Mouse (Mus musculus): ENCODE measurements around the gene Psmb3. TPM values are rescaled to one million over a fixed set of nuclear protein-coding genes. Genes with fewer than 3 reads are reported as not detected.
"Not testable (repeated sequence)": the region's sequence is repeated elsewhere in the genome, so short reads cannot be mapped to it uniquely, and the experiment has no call there.

Gene Psmb3
- total RNA-seq, 1 experiment from 2014 or later, result 109 TPM

DNA sequence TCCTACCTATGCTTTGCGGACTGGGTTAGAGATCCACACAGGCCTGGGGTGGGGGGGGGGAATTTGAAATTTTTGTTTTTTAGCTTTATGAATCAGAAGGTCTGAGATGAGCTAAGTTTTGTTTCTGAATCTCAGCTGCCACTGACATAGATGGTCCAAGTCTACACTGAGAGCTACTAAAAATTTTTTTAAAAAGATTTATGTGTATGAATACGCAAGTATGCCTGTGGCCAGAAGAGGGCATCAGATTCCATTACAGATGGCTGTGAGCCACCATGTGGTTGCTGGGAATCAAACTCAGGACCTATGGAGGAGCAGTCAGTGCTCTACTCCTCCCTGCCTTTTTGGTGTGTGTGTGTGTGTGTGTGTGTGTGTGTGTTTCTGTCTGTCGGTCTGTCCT, 11.2 kb downstream of the Psmb3 start:
- no peak for ATAC-seq (replicated peaks; ENCODE audit: low read depth, poor library complexity, severe bottlenecking)

DNA sequence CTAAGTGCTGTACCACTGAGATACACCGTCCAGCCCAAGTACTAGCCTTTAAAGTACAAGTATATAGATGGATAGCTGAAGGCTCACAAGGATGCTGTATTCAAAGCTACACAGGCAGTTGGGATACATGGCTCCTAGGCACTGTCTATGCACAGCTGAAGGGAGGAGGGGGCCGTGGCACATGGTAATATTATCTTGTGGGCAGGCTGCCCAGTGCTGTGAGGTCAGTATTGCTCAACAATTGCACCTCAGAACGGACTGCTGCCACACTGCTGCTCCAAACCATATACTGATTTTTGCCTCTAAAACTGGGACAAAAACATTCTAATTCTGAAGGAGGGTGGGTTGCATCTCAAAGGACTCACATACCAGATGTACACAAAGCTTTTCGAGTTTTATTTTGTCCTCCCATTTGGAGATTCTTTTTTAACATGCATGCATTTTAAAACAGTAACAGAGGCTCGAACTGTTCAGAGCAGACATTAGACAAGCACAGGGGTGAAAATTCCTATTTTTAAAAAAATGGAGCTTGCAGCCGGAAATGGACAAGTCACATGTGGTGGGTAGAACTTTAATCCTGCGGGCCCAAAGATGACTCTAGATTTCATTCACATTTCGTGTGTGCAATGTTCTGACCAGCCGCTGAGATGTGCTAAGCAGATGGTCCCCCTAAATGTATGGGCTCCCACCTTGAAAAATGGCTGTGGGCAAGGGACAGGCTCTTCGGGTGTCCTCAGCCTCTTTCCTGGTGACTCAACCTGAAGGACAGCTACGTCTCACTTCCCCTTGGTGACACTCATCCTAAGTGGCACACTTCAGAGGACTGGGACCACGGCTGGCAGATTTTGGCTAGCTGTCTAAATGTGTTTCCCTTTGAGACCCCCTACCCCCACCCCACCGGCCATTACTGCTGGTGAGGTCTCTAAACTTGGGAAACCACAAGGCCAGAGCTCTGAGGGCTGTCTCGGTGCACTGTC, 11.9 kb downstream of the Psmb3 start:
- ATAC-seq (replicated peaks; ENCODE audit: low read depth, poor library complexity, severe bottlenecking), result no peak

DNA sequence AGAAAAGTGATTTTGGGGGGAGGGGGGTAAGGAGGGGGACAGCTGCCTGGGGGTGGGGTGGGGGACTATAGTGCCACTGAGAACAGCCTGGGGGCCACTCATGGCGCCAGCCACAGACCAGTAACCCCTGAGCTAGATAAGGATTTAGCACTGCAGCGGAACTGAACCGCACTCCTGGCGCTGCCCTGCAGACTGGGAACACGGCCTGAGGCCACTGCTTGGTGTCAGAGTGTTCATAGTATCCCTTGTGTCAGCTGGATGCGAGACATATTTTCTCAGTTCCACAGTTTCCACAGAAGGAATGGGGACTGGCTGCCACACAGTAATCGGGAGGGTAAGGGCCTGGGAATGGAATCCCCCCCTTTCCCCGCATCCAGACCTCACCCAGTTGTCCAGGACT, 12.8 kb downstream of the Psmb3 start:
- no peak for ATAC-seq (replicated peaks; ENCODE audit: low read depth, poor library complexity, severe bottlenecking)

DNA sequence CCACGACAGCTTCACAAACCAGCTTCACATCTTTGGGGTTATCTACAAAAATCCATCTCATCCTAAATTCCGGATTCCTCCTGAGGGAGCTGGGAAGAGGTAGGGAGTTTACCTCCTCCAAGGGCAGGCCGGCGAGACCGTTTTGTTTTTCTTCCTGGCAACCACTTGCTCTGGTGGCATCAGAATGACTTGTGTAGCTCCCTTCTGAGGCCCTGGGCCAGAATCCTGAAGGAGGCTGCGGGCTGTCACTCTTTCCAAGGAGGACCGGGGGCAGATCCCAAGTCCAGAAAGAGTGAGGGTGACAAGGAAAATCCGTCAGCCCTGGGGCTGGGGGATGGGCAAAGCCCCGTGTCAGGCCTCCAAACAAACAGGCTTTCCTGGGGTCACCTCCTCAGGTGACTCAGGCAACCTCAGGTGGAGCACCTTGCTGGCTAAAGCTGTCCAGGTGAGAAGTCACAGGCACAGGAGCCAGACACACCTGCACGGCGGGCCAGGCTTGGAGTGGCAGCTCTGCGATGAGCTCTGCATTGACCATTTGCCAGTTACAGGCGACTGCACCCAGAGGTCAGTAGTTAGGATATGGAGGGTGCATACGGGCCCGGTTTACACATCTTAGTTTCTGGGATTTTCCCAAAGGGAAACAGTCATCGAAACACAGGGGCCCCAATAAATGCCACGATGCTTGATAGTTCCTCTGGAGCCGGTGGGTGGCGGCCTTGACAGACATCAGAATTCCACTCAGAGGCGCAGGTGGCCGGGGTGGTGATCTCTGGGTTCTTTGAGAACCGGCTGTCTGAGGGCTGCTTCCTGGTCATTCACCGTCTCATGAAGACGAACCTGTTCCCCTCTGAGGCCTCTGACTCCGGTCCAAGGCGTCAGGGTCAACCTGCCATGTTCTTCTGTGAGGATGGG, 14.4 kb downstream of the Psmb3 start:
- ATAC-seq (replicated peaks; ENCODE audit: low read depth, poor library complexity, severe bottlenecking), result no peak

DNA sequence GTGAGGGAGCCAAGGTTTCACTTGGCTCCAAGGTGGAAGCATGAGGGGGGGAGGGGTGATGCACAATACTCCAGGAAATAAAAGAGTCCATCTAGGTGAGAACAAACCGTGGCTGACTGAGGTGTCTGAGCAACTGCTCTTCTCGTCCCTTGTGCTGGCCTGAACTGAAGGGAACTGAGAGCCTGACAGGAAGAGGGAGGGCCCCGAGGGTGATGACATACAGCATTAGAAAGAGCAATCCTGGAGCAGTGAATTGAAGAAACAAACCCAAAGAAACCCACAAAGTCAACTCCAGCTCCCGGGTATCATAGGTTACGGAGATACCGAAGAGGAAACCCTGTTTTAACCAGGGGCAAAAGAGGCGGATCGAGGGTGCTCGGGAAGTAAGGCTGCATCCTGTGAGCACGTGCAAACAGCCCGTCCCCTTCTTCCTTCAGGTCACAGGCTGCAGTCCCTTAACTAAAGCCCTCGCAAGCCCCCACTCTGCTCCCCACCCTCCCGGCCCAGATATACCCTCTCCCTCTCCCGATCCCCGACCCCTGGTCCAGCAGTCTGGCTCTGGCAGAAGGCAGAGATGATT, 15.2 kb downstream of the Psmb3 start:
- peak; percentile 65 for ATAC-seq (replicated peaks; ENCODE audit: low read depth, poor library complexity, severe bottlenecking)

DNA sequence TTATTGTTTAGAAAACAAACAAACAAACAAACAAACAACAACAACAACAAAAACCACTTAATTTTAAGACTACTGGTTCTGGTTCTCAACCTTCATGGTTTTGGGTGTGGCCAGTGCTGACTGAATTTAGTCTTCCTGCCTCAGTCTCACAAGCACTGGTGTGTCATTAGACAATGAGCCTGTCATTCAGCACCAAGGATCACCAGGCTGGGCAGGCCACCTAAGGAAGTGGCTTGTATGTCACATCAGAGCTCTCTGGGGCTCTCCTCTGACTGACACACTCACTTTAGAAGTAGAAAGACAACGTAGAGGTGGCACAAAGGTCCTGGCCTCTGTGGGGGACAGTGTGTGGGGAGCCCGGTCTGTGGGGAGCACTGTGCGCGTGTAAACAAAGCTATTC, 15.8 kb downstream of the Psmb3 start:
- ATAC-seq (replicated peaks; ENCODE audit: low read depth, poor library complexity, severe bottlenecking), result no peak

DNA sequence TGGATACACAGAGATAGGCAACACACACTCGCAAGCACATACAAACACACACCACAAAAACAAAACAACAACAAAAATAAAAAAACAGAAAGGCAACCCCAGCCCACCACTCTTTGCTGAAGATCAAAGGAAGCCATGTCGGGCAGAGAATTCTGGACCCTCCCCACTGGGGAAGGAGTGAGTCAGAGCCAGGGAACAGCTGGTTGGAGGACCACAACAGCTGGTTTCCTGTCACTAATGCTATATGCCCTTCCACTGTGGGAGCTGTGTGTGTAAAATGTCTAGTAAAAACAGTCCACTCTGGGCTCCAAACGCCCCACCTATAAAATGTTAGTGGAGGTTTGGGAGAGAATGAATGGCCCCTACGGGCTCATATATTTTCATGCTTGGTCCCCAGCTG, 18.1 kb downstream of the Psmb3 start:
- no peak for ATAC-seq (replicated peaks; ENCODE audit: low read depth, poor library complexity, severe bottlenecking)

DNA sequence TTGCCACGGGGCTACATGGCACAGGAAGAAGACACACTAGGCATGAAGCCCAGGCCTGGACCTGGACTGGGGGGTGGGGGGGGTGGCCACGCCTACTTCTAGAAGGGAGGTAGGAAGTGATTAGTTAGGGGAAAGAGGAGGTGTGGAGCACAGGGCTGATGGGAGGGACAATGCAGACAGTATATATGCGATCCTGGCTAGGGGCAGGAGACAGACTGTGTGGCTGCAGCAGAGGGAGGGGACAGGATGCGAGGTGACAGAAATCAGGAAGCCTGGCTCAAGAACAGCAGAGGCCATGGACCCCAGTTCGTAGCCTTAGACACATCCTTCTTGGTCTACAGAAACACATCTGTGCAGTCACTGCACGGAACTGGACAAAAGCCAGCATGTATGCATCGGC, 20.5 kb downstream of the Psmb3 start:
- ATAC-seq (replicated peaks; ENCODE audit: low read depth, poor library complexity, severe bottlenecking), result peak; percentile 39

DNA sequence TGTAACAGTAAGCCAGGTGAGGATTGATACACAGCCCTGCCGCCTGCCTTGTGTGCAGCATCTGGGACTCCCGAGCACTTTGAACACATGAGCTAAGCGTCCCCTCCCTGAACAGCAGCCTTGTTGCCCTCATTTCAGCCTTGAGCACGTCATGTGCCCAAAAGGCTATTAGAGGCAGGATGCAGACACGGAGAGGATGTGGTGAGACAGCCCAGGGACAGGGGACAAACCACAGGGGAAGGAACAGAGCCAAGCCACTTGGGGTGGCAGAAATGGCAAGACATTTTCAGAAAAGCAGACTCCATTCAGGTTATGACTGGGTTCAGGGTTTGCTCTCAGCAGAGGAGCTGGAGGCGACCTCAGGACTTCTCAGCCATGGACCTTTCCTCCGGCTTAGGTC, 25.1 kb downstream of the Psmb3 start:
- peak; percentile 93 for ATAC-seq (replicated peaks; ENCODE audit: low read depth, poor library complexity, severe bottlenecking)

DNA sequence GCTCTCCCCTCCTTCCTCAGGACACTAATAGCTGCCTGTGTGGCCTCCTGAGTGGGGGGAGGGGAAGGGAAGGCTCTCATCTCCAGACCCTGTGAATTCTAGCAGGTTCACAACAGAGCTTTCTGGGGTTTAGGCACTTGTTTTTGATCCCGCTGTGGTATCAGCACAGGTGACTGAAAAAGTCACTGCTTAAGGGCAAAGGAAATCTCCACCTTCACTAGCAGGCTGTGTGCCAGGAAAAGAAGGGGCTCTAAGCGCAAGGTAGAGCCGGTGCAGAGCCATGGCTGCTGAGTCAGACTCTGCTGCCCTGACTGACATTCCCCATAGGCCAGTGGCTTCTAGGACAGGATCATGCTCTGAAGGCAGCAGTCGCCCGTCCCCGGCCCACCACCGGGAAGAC, 25.5 kb downstream of the Psmb3 start:
- peak; percentile 2; the same call in 1 of the 2 replicates for ATAC-seq (replicated peaks; ENCODE audit: low read depth, poor library complexity, severe bottlenecking)

DNA sequence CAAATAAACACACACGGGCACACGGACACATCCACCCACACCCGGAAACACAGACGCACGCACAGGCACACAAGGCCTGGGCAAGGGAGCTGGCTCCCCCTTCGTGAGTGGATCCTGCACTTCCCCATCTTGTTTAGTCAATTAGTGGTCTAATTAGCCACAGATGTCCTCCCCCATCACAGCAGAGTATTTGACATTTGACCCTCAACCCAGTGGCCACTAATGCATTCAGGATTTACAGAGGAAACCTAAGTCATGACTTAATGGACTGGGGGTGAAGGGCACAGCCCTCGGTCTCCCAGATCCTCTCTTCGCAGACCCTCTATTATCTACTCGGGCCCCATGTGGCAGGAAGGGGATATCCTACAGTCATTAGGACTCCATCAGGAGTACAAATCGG, 30.5 kb downstream of the Psmb3 start:
- no peak for ATAC-seq (replicated peaks; ENCODE audit: low read depth, poor library complexity, severe bottlenecking)

DNA sequence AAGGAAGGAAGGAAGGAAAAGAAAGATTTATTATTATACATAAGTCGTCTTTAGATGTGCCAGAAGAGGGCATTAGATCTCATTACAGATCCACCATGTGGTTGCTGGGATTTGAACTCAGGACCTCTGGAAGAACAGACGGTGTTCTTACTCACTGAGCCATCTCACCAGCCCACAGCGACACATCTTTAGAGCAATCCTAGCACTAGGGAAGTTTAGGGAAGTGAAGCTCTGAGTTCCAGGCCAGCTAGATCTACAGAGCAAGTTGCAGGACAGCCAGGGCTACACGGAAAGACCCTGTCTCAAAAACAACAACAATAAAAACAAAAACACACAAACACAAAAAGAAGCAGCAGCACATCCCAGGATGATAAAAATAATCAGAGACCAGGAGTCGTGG, 31.6 kb downstream of the Psmb3 start:
- not testable (repeated sequence) for ATAC-seq (replicated peaks; ENCODE audit: low read depth, poor library complexity, severe bottlenecking)

DNA sequence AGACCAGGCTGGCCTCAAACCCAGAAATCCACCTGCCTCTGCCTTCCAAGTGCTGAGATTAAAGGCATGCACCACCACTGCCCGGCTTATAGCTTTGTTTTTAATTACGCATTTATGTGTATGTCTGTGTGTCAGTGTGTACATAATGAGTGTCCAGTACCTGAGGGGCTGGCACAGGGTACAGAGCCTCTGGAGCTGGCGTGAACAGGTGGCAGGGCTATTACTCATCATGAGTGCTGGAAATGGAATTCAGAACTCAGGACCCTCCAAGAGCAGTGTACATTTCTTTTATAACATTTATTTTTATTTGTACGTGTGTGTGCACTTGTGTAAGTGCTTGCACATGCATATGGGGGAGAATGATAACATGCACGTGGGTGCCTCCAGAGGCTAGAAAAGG, 33.4 kb downstream of the Psmb3 start:
- no peak for ATAC-seq (replicated peaks; ENCODE audit: low read depth, poor library complexity, severe bottlenecking)

DNA sequence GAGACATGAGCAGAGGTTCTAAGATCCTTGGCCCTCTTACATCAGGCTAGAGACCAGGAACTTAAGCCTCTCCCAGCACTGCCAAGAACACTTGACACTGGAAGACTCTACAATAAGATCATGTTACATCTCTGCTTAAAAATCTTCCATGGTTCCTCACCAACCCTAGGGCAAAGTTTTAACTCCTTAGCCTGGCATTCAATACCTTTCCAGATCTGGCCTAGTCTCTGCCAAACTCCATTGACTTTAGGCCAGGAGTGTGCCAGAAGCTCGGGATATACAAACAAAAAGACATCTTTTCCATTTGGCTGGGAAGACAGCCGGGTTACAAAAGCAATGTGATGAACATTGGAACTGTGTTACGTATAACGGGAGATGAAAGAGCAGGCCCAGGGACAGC, 34.4 kb downstream of the Psmb3 start:
- no peak for ATAC-seq (replicated peaks; ENCODE audit: low read depth, poor library complexity, severe bottlenecking)

DNA sequence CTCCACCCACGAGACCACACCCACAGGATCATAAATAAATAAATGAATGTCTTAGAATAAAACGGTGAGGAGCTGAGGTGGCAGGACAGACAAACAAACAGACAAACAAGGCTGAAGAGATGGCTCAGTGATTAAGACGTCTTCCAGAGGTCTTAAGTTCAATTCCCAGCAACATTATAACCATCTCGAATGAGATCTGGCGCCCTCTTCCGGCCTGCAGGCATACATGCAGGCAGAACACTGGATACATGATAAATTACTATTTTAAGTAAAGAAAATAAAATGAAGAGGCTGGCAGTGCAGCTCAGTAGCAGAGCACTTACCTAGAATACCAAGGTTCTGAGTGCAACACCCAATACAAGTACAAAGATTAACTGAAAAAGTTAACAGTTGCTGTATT, 35.5 kb downstream of the Psmb3 start:
- ATAC-seq (replicated peaks; ENCODE audit: low read depth, poor library complexity, severe bottlenecking), result 0 out of 2 replicates have a peak, but pooled peaks have one; percentile 28

DNA sequence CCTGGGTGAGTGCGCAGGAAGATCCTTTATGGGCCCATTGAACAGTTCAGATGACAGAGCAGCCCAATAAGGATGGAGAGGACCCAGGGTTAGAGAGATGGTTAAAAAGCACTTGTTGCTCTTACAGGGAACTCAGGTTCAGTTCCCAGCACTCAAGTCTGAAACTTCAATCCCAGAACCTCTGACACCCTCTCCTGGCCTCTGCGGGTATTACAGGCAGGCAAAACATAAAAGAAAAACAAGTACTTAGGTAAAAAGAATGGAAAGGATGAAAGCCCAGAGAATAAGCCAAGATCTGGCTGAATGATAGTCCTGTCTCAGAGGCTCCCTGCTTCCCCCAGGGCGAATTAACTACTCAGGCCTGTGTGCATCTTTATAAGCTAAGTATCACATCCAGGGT, 36.0 kb downstream of the Psmb3 start:
- no peak for ATAC-seq (replicated peaks; ENCODE audit: low read depth, poor library complexity, severe bottlenecking)

DNA sequence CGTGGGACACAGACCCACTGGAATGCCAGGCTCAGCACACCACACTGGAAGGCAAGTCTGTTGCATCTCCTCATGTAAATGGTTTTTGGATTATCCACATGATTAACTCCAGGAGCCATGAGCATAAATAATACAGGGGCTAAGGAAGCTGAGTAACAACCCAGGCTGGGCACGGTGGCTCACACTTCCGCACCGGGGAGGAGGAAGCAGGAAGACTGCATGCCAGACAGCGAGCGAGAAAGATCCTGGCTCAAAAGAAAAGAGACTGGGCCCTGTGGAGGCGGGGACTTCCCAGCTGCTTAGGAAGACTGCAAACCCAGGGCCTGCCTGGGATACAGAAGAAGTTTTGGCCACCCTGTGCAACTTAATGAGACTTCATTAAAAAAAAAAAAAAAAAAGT, 37.0 kb downstream of the Psmb3 start:
- no peak for ATAC-seq (replicated peaks; ENCODE audit: low read depth, poor library complexity, severe bottlenecking)

DNA sequence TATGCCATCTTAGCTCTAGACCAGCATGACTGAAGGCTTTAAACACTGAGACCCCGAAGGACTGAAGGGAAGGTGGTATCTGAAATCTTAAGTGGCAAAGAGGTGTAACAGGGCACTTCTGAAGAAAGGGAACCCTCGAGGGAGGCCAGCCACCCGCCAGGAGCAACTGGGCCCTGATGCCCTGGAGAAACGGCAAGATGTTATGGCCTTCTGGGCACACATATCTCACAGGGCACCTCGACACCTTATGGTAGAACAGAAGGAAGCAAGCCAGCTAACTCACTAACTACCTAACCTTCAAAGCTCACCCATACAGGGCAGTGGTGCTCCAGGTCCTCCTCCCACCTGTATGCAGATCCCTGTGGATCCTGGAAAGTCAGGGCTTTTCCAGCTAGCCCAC, 39.0 kb downstream of the Psmb3 start:
- no peak for ATAC-seq (replicated peaks; ENCODE audit: low read depth, poor library complexity, severe bottlenecking)

DNA sequence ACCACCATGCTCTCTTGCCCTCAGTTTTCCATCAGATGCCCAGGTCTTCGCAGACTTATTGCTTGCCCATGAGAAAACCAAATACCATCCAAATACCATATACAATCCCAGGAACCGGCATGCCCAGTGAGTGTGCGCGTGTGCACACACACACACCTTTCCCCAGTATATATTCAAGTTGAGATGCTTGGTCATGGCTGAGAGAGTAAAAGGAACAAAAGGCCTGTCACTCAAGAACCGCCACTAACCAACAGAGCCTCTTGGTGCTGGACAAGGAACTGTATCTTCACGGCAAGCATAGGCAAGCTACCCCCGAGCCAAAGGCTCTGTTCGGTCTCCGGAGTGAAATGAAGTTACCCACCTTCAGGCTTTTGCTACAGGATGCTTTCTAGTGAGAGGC, 39.4 kb downstream of the Psmb3 start:
- ATAC-seq (replicated peaks; ENCODE audit: low read depth, poor library complexity, severe bottlenecking), result no peak

DNA sequence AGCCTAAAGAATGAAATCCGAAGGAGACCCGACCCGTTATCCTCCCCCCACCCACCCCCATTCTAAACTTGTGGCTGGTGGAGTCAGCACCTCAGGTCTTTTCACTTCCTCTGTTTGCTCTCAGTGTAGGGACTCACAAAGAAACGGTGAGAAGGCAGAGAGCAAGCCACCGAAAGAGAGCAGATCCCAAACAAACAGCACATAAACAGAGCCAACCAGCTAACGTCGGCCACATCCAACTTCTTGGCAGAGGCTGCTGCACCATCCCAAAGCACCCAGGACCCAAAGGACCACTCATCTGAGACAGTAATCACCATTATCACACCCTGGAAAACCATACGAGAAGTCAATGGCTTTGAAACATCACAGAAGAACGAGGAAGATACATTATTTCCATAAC, 40.2 kb downstream of the Psmb3 start:
- no peak for ATAC-seq (replicated peaks; ENCODE audit: low read depth, poor library complexity, severe bottlenecking)
